Mouse (Mus musculus) embryonic fibroblast, embryonic 13.5 days (primary cell): ENCODE results near the gene Bach2.

Source experiments
- CTCF ChIP-seq: IDR thresholded peaks from 2 replicates; pipeline ENCODE4 v1.5.1; 2011; ENCODE audit warnings: mild to moderate bottlenecking, control low read depth, low read length, moderate library complexity, borderline replicate concordance; ENCODE audit not compliant: insufficient read depth
- POLR2A ChIP-seq: IDR thresholded peaks from 2 replicates; pipeline ENCODE4 v1.6.1; 2011; ENCODE audit warnings: low read depth, mild to moderate bottlenecking, control low read depth, low read length, moderate library complexity

- TF ChIP-seq POLR2A (no peak), CTCF (no peak)
These were observed 137.3 kb downstream of the Bach2 start for GRCm38 (mm10) chr4:32375721-32376526.
